Mouse (Mus musculus) myocyte (in vitro differentiated cells): ENCODE measurements around the gene Gm49373. TPM values are rescaled to one million over a fixed set of nuclear protein-coding genes. Genes with fewer than 3 reads are reported as not detected.

ENCODE experiments used
- H3K27me3 ChIP-seq: one replicate; pipeline ENCODE4 v1.6.1; 2011; ENCODE audit not compliant: control insufficient read depth, insufficient read depth, insufficient read length
- H3K36me3 ChIP-seq: one replicate; pipeline ENCODE4 v1.6.1; 2011; ENCODE audit not compliant: control insufficient read depth, insufficient read depth
- H3K4me2 ChIP-seq: one replicate; pipeline ENCODE4 v1.6.1; 2011; ENCODE audit warnings: low read depth, control low read depth
- H3K4me3 ChIP-seq: one replicate; pipeline ENCODE4 v1.5.1; 2011; ENCODE audit warnings: mild to moderate bottlenecking, control low read depth, moderate library complexity
- H3K79me2 ChIP-seq: one replicate; pipeline ENCODE4 v1.6.1; 2011; ENCODE audit not compliant: control insufficient read depth, insufficient read depth
- H3ac ChIP-seq: one replicate; pipeline ENCODE4 v1.6.1; 2011; ENCODE audit not compliant: control insufficient read depth, insufficient read length
- CEBPB ChIP-seq: IDR thresholded peaks from 2 replicates; pipeline ENCODE4 v1.6.1; 2011; ENCODE audit warnings: mild to moderate bottlenecking, moderate library complexity; ENCODE audit not compliant: poor library complexity, insufficient read depth, severe bottlenecking
- E2F4 ChIP-seq: IDR thresholded peaks from one replicate; pipeline ENCODE4 v1.6.1; 2011; ENCODE audit warnings: mild to moderate bottlenecking, control low read depth, moderate library complexity; ENCODE audit not compliant: insufficient read depth
- MAX ChIP-seq: IDR thresholded peaks from one replicate; pipeline ENCODE4 v1.6.1; 2011; ENCODE audit warnings: low read depth, mild to moderate bottlenecking, control low read depth
- MYOD1 ChIP-seq, 3 experiments: IDR thresholded peaks; one replicate each; pipeline ENCODE4 v1.6.1; 2011; ENCODE audit warnings: control low read depth in 2 of 3, low read depth in 2 of 3, mild to moderate bottlenecking in 2 of 3, moderate library complexity in 1 of 3; ENCODE audit not compliant: insufficient read length in 2 of 3, control insufficient read depth in 1 of 3
- MYOG ChIP-seq, 3 experiments: IDR thresholded peaks; one replicate each; pipeline ENCODE4 v1.6.1; 2011; ENCODE audit warnings: control low read depth in 2 of 3, low read depth in 2 of 3, mild to moderate bottlenecking in 2 of 3; ENCODE audit not compliant: insufficient read length in 2 of 3, control insufficient read depth in 1 of 3, insufficient read depth in 1 of 3
- POLR2A ChIP-seq: IDR thresholded peaks from one replicate; pipeline ENCODE4 v1.6.1; 2011; ENCODE audit warnings: low read depth, mild to moderate bottlenecking, control low read depth, moderate library complexity; ENCODE audit not compliant: insufficient read length
- POLR2AphosphoS2 ChIP-seq: IDR thresholded peaks from one replicate; pipeline ENCODE4 v1.6.1; 2011; ENCODE audit warnings: low read depth, control low read depth; ENCODE audit not compliant: insufficient read length
- REST ChIP-seq: IDR thresholded peaks from one replicate; pipeline ENCODE4 v1.6.1; 2011; ENCODE audit warnings: mild to moderate bottlenecking, control low read depth, moderate library complexity; ENCODE audit not compliant: insufficient read depth, insufficient read length
- SRF ChIP-seq: IDR thresholded peaks from one replicate; pipeline ENCODE4 v1.6.1; 2011; ENCODE audit warnings: low read depth; ENCODE audit not compliant: control insufficient read depth, insufficient read length
- TCF12 ChIP-seq: IDR thresholded peaks from one replicate; pipeline ENCODE4 v1.6.1; 2011; ENCODE audit warnings: mild to moderate bottlenecking, control low read depth; ENCODE audit not compliant: poor library complexity, insufficient read depth, severe bottlenecking
- TCF3 ChIP-seq: IDR thresholded peaks from one replicate; pipeline ENCODE4 v1.6.1; 2011; ENCODE audit warnings: low read depth, control low read depth; ENCODE audit not compliant: insufficient read length
- USF1 ChIP-seq: IDR thresholded peaks from one replicate; pipeline ENCODE4 v1.6.1; 2011; ENCODE audit warnings: low read depth, mild to moderate bottlenecking, control low read depth, moderate library complexity
- polyA plus RNA-seq: library from polyadenylated mRNA; unstranded; fragments of >200 nt; fragmentation: generic; extraction: Trizol; gene quantifications from one replicate; pipeline ENCODE4 v1.2.1, GENCODE M21; 2012; ENCODE audit warnings: missing spikeins

Gm49373 gene
- 0.42 TPM for polyA plus RNA-seq

GRCm38 (mm10) chr9:21073044-21073840, at the start of gene Gm49373, which contains the start of gene Fdx1l:
Gene Gm49373 (minus strand): TSS chr9:21073096.
Gene Fdx1l (minus strand): TSS chr9:21073614.
- H3ac ChIP-seq = peak within 1 kb of the TSS; percentile 60
- H3K36me3 ChIP-seq = peaks cover 7% of the 10 kb centered on the region
- peaks cover 23% of the 10 kb centered on the region for H3K79me2 ChIP-seq
- H3K4me2 ChIP-seq = peak within 1 kb of the TSS; percentile 87
- peak within 1 kb of the TSS; percentile 56 for H3K4me3 ChIP-seq
- H3K27me3 ChIP-seq = no peaks in the 10 kb centered on the region
- TF ChIP-seq POLR2AphosphoS2 (peak; percentile 99), SRF (peak; percentile 28), POLR2A (peak; percentile 73), USF1 (peak; percentile 98), TCF3 (no peak), CEBPB (no peak), MYOG (IDR thresholded peaks at IDR 0.05; ENCODE audit: control insufficient read depth in 1 of 3, insufficient read depth in 1 of 3, insufficient read length in 2 of 3, low read depth in 2 of 3) (peak in 1 of 3 experiments; percentile 44), MYOD1 (IDR thresholded peaks at IDR 0.05; ENCODE audit: control insufficient read depth in 1 of 3, insufficient read length in 2 of 3, low read depth in 2 of 3) (peak in 1 of 3 experiments; percentile 62)

DNA sequence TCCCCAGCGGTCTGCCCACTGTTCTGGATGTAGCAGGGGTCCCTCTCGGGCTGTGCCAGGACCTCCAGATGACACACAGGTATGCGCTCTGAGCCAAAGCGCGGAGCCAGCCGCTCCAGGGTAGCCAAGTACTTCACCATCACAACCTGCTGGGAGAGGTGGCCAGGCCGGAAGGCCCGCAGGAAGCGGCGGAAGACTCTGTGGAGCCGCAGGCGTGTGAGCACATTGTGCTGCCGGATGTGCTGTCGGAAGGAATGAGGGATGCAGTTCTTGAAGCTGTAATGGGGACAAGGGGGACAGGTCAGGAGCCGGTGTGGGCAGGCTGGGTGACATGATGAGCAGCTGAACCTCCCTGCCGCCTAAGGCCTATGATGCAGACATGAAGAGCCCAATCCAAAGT, 48.6 kb upstream of the Gm49373 start:
- TF ChIP-seq POLR2AphosphoS2 = no peak
- no peak for TF ChIP-seq MYOD1 (IDR thresholded peaks at IDR 0.05; ENCODE audit: control insufficient read depth in 1 of 3, insufficient read length in 2 of 3, low read depth in 2 of 3)
- TF ChIP-seq CEBPB = no peak
- TF ChIP-seq REST = no peak
- TF ChIP-seq SRF = no peak
- no peak for TF ChIP-seq MAX
- TF ChIP-seq TCF12 = no peak
- no peak for TF ChIP-seq MYOG (IDR thresholded peaks at IDR 0.05; ENCODE audit: control insufficient read depth in 1 of 3, insufficient read depth in 1 of 3, insufficient read length in 2 of 3, low read depth in 2 of 3)
- TF ChIP-seq USF1 = no peak
- TF ChIP-seq POLR2A = no peak
- no peak for TF ChIP-seq E2F4
- no peak for TF ChIP-seq TCF3
- H3K79me2 ChIP-seq = no peaks in the 10 kb centered on the region
- H3K4me3 ChIP-seq = no peak overlapping the region

GRCm38 (mm10) chr9:21117073-21117472, 44.2 kb upstream of the Gm49373 start:
- no peaks in the 10 kb centered on the region for H3K36me3 ChIP-seq

More for the DNA sequence above, 48.6 kb upstream of the Gm49373 start:
- no peak overlapping the region for H3K4me2 ChIP-seq
- no peaks in the 10 kb centered on the region for H3K27me3 ChIP-seq
- H3K36me3 ChIP-seq = peaks cover 6% of the 10 kb centered on the region
- no peak overlapping the region for H3ac ChIP-seq

DNA sequence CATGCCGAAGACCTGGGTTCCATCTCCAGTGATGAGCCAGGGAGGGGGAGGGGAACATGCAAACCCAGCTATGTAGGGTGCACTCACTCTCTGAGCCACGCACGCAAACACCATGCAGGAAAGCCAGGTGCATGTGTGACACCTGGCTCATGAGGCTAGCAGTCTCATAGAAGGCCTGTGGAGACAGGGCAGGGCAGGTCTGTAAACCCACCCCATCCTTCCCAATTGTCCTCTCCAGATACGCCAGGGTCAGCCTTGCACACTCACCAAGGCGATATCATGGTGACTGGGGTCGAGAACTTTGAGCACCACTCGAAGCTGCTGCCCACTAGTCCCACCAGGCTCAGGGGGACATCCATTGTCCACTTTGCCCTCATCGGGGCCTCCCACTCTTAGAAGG, 42.2 kb upstream of the Gm49373 start:
- H3ac ChIP-seq = no peak overlapping the region
- H3K4me2 ChIP-seq = no peak overlapping the region
- H3K79me2 ChIP-seq = no peaks in the 10 kb centered on the region
- no peak overlapping the region for H3K4me3 ChIP-seq
- no peak for TF ChIP-seq POLR2AphosphoS2
- TF ChIP-seq SRF = no peak
- no peak for TF ChIP-seq USF1
- no peak for TF ChIP-seq MYOG (IDR thresholded peaks at IDR 0.05; ENCODE audit: control insufficient read depth in 1 of 3, insufficient read depth in 1 of 3, insufficient read length in 2 of 3, low read depth in 2 of 3)
- no peaks in the 10 kb centered on the region for H3K27me3 ChIP-seq
- no peaks in the 10 kb centered on the region for H3K36me3 ChIP-seq

More at GRCm38 (mm10) chr9:21117073-21117472, 44.2 kb upstream of the Gm49373 start:
- no peaks in the 10 kb centered on the region for H3K79me2 ChIP-seq
- TF ChIP-seq TCF3 = no peak
- TF ChIP-seq MYOD1 (IDR thresholded peaks at IDR 0.05; ENCODE audit: control insufficient read depth in 1 of 3, insufficient read length in 2 of 3, low read depth in 2 of 3) = peak in 2 of 3 experiments; percentile 60
- no peak for TF ChIP-seq POLR2A
- no peak for TF ChIP-seq MYOG (IDR thresholded peaks at IDR 0.05; ENCODE audit: control insufficient read depth in 1 of 3, insufficient read depth in 1 of 3, insufficient read length in 2 of 3, low read depth in 2 of 3)
- TF ChIP-seq POLR2AphosphoS2 = no peak
- peak; percentile 16 for TF ChIP-seq USF1
- no peak for TF ChIP-seq MAX
- no peak for TF ChIP-seq CEBPB
- H3K27me3 ChIP-seq = no peaks in the 10 kb centered on the region
- H3K4me3 ChIP-seq = no peak overlapping the region
- H3ac ChIP-seq = no peak overlapping the region
- H3K4me2 ChIP-seq = no peak overlapping the region

DNA sequence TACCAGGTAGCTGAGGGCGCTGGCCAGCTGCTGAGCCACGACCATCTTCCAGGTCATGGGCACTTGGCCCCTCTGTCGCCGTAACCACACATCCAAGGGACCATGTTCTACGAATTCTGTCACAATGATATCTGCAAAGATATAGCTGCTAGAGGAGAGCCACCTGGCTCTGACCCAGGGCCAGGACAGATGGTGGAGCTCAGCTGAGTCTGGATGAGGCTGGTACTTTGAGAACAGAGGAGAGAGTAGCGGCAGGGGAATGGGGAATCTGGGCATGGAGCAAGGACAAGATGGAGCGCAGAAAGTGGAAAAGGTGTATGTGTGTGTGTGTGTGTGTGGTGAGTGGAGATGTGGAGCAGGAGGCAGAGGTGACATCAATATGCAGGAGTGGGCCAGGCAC, 41.3 kb upstream of the Gm49373 start:
- H3K79me2 ChIP-seq = no peaks in the 10 kb centered on the region
- H3K27me3 ChIP-seq = no peaks in the 10 kb centered on the region
- H3ac ChIP-seq = no peak overlapping the region

More for the DNA sequence above, 41.3 kb upstream of the Gm49373 start:
- Histone ChIP-seq H3K4me2 (no peak overlapping the region), H3K4me3 (no peak overlapping the region), H3K36me3 (no peaks in the 10 kb centered on the region)
- no peak for TF ChIP-seq E2F4
- no peak for TF ChIP-seq POLR2A
- TF ChIP-seq CEBPB = no peak
- TF ChIP-seq USF1 = no peak
- TF ChIP-seq MYOG (IDR thresholded peaks at IDR 0.05; ENCODE audit: control insufficient read depth in 1 of 3, insufficient read depth in 1 of 3, insufficient read length in 2 of 3, low read depth in 2 of 3) = no peak
- TF ChIP-seq MAX = no peak
- no peak for TF ChIP-seq SRF
- no peak for TF ChIP-seq POLR2AphosphoS2
- TF ChIP-seq REST = no peak
